Mouse (Mus musculus): ENCODE data around the gene Rex1bd. TPM values are rescaled to one million over a fixed set of nuclear protein-coding genes. Genes with fewer than 3 reads are reported as not detected.

Rex1bd gene
- polyA plus RNA-seq, 1 experiment from 2014 or later: 120 TPM

DNA sequence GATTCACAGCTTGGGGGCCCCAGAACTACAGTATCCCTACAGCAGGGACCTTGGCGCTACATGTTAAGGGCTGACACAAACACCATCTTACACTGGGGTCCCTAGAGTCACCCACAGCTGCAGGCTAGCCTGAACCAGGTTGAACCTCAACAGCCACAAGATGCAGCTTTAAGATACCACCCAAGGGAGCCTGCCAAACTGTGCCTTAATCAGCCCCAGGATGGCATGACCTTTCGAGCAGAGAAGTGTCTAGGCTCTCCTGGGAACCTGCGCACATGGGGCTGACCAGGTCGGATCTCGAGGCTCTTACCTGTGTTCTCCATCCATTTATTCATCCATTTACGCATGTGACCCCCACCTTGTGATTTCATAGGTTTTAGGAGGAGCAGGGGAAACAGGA is 48.7 kb downstream of the Rex1bd start:
- Histone ChIP-seq H3K4me1 (no peaks in the 10 kb centered on the region), H3K36me3 (0 out of 2 replicates have a peak, but pooled peaks cover 6% of the 10 kb centered on the region), H3K27ac (no peak overlapping the region), H3K4me3 (no peak overlapping the region), H3K9me3 (no peaks in the 10 kb centered on the region), H3K4me2 (no peak overlapping the region), H3K27me3 (no peaks in the 10 kb centered on the region), H3K9ac (no peak overlapping the region)
- WGBS: 83% methylated on average over 6 of the region's 6 CpGs
- ATAC-seq (ENCODE audit: borderline replicate concordance, extremely low read depth, low FRiP score, low TSS enrichment): no peak

DNA sequence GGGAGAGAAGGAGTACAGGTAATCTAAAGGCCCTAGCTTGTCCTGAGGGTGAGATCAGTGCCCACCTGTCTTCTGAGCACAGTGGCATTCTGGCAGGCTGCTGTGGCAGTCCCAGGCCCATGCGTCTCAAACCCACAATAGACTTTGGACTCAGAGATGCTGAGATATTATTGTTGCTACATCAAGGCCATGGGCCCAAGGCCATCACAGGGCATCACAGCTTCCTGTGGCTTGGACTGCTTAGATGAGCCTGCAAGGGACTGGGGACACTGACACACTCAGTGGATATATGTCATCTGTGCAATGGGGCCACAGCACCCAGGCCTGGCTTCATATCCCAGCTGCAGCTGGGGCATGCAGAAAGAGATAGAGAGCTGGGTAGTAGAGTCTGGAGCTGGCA is 49.6 kb downstream of the Rex1bd start:
- H3K27ac ChIP-seq: no peak overlapping the region
- no peak overlapping the region for H3K4me3 ChIP-seq
- H3K9me3 ChIP-seq: no peaks in the 10 kb centered on the region
- peaks cover 11% of the 10 kb centered on the region for H3K36me3 ChIP-seq
- H3K9ac ChIP-seq: no peak overlapping the region
- 83% methylated on average over 1 of the region's 1 CpGs for WGBS
- no peaks in the 10 kb centered on the region for H3K27me3 ChIP-seq
- ATAC-seq (ENCODE audit: borderline replicate concordance, extremely low read depth, low FRiP score, low TSS enrichment): no peak
- no peak overlapping the region for H3K4me2 ChIP-seq
- H3K4me1 ChIP-seq: no peaks in the 10 kb centered on the region

Other genes with a start within 250 kb of the Rex1bd start
- gene Homer3, start 223.9 kb downstream of the Rex1bd start, polyA plus RNA-seq (2015; fragmentation: Nextera tagmentation; extraction: Ambion mirVana): 70.4 and 73.0 TPM in 2 replicates
- gene Ddx49, start 204.3 kb downstream of the Rex1bd start, polyA plus RNA-seq (2015; fragmentation: Nextera tagmentation; extraction: Ambion mirVana): 46.0 and 48.0 TPM in 2 replicates
- gene Cope, start 204.2 kb downstream of the Rex1bd start, polyA plus RNA-seq (2015; fragmentation: Nextera tagmentation; extraction: Ambion mirVana): 332 and 336 TPM in 2 replicates
- 3.1 and 3.3 TPM in 2 replicates for gene Cers1, start 191.0 kb downstream of the Rex1bd start, polyA plus RNA-seq (2015; fragmentation: Nextera tagmentation; extraction: Ambion mirVana)
- gene Gdf1, start 176.9 kb downstream of the Rex1bd start, polyA plus RNA-seq (2015; fragmentation: Nextera tagmentation; extraction: Ambion mirVana): 1.0 TPM in 2 replicates
- 17.3 and 19.6 TPM in 2 replicates for gene Upf1, start 153.5 kb downstream of the Rex1bd start, polyA plus RNA-seq (2015; fragmentation: Nextera tagmentation; extraction: Ambion mirVana)
- 0.46 and 0.70 TPM in 2 replicates for gene Comp, start 133.2 kb downstream of the Rex1bd start, polyA plus RNA-seq (2015; fragmentation: Nextera tagmentation; extraction: Ambion mirVana)
- 14.2 and 17.6 TPM in 2 replicates for gene Crtc1, start 67.2 kb downstream of the Rex1bd start, polyA plus RNA-seq (2015; fragmentation: Nextera tagmentation; extraction: Ambion mirVana)
- gene Klhl26, start 29.8 kb downstream of the Rex1bd start, polyA plus RNA-seq (2015; fragmentation: Nextera tagmentation; extraction: Ambion mirVana): 26.2 and 27.1 TPM in 2 replicates
- 6.5 and 6.6 TPM in 2 replicates for gene Tmem59l, start 19.4 kb downstream of the Rex1bd start, polyA plus RNA-seq (2015; fragmentation: Nextera tagmentation; extraction: Ambion mirVana)
- 181 and 186 TPM in 2 replicates for gene Crlf1, start 13.6 kb downstream of the Rex1bd start, polyA plus RNA-seq (2015; fragmentation: Nextera tagmentation; extraction: Ambion mirVana)
- gene Uba52, start 4.0 kb upstream of the Rex1bd start, polyA plus RNA-seq (2015; fragmentation: Nextera tagmentation; extraction: Ambion mirVana): 909 and 953 TPM in 2 replicates
- 307 and 313 TPM in 2 replicates for gene Fkbp8, start 21.0 kb upstream of the Rex1bd start, polyA plus RNA-seq (2015; fragmentation: Nextera tagmentation; extraction: Ambion mirVana)
- gene Kxd1, start 21.2 kb upstream of the Rex1bd start, polyA plus RNA-seq (2015; fragmentation: Nextera tagmentation; extraction: Ambion mirVana): 50.0 and 54.4 TPM in 2 replicates
- gene Ell, start 32.7 kb upstream of the Rex1bd start, polyA plus RNA-seq (2015; fragmentation: Nextera tagmentation; extraction: Ambion mirVana): 17.2 and 17.5 TPM in 2 replicates
- 134 TPM in 2 replicates for gene Isyna1, start 87.6 kb upstream of the Rex1bd start, polyA plus RNA-seq (2015; fragmentation: Nextera tagmentation; extraction: Ambion mirVana)
- gene Ssbp4, start 102.1 kb upstream of the Rex1bd start, polyA plus RNA-seq (2015; fragmentation: Nextera tagmentation; extraction: Ambion mirVana): 111 and 122 TPM in 2 replicates
- 1.9 and 2.5 TPM in 2 replicates for gene Lrrc25, start 109.4 kb upstream of the Rex1bd start, polyA plus RNA-seq (2015; fragmentation: Nextera tagmentation; extraction: Ambion mirVana)
- 0.31 and 0.45 TPM in 2 replicates for gene Gdf15, start 125.7 kb upstream of the Rex1bd start, polyA plus RNA-seq (2015; fragmentation: Nextera tagmentation; extraction: Ambion mirVana)
- gene Pgpep1, start 153.6 kb upstream of the Rex1bd start, polyA plus RNA-seq (2015; fragmentation: Nextera tagmentation; extraction: Ambion mirVana): 38.5 and 47.7 TPM in 2 replicates
- 268 and 320 TPM in 2 replicates for gene Lsm4, start 166.5 kb upstream of the Rex1bd start, polyA plus RNA-seq (2015; fragmentation: Nextera tagmentation; extraction: Ambion mirVana)
- 49.7 TPM in 2 replicates for gene Jund, start 192.2 kb upstream of the Rex1bd start, polyA plus RNA-seq (2015; fragmentation: Nextera tagmentation; extraction: Ambion mirVana)
- gene Iqcn, start 196.7 kb upstream of the Rex1bd start, polyA plus RNA-seq (2015; fragmentation: Nextera tagmentation; extraction: Ambion mirVana): 0.02 TPM in 1 of 2 replicates, not detected in the other
- not detected in 2 replicates for gene Gm3336, start 211.8 kb upstream of the Rex1bd start, polyA plus RNA-seq (2015; fragmentation: Nextera tagmentation; extraction: Ambion mirVana)
- 0.08 and 0.16 TPM in 2 replicates for gene Pde4c, start 217.0 kb upstream of the Rex1bd start, polyA plus RNA-seq (2015; fragmentation: Nextera tagmentation; extraction: Ambion mirVana)
- 12.8 and 12.9 TPM in 2 replicates for gene Rab3a, start 247.9 kb upstream of the Rex1bd start, polyA plus RNA-seq (2015; fragmentation: Nextera tagmentation; extraction: Ambion mirVana)